Mouse (Mus musculus) lung, postnatal 0 days (tissue): ENCODE data around the gene Gnl3l.

ENCODE experiments used
- CTCF ChIP-seq: IDR thresholded peaks from 2 replicates; pipeline ENCODE4 v1.5.1; 2016; ENCODE audit warnings: antibody characterized with exemption, mild to moderate bottlenecking
- EP300 ChIP-seq: IDR thresholded peaks from 2 replicates; pipeline ENCODE4 v1.6.1; 2016; ENCODE audit warnings: antibody characterized with exemption, mild to moderate bottlenecking, control low read depth

GRCm38 (mm10) chrX:150981621-150982020, 35.5 kb downstream of the Gnl3l start:
- TF ChIP-seq CTCF, result no peak
- no peak for TF ChIP-seq EP300
